Mouse (Mus musculus): ENCODE measurements around the gene Gm9844. TPM values are rescaled to one million over a fixed set of nuclear protein-coding genes. Genes with fewer than 3 reads are reported as not detected.

The Gm9844 gene
- polyA plus RNA-seq, 1 experiment from 2014 or later, result 15.1 TPM

DNA sequence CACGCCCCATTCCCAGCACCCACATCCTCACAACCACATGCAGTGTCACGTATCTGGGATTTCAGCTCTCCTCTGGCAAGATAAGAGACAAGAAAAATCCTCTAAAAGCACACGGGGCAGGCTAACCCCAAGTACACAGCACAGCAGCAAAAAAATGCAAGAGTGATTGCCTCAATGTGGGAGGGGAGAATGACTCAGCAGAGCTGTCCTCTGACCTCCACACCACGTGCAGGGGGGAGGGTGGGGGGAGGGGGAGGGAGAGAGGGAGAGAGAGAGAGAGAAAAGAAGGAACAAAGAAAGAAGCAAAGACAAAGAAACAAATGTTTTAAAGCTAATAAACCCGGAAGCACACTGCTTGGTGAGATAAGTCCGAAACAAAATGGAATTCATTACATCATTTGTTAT, 11.1 kb upstream of the Gm9844 start:
- Histone ChIP-seq H3K36me3 (no peaks in the 10 kb centered on the region), H3K4me1 (peaks cover 28% of the 10 kb centered on the region), H3K4me3 (no peak overlapping the region), H3K9me3 (replicated peaks) (no peaks in the 10 kb centered on the region), H3K27me3 (ENCODE audit: low read depth, poor library complexity, severe bottlenecking) (no peaks in the 10 kb centered on the region), H3K27ac (peak overlapping the region; percentile 42)
- peak; percentile 45 for DNase-seq (ENCODE audit: low spot score)
- WGBS, result 47% methylated on average over 6 of the region's 6 CpGs

DNA sequence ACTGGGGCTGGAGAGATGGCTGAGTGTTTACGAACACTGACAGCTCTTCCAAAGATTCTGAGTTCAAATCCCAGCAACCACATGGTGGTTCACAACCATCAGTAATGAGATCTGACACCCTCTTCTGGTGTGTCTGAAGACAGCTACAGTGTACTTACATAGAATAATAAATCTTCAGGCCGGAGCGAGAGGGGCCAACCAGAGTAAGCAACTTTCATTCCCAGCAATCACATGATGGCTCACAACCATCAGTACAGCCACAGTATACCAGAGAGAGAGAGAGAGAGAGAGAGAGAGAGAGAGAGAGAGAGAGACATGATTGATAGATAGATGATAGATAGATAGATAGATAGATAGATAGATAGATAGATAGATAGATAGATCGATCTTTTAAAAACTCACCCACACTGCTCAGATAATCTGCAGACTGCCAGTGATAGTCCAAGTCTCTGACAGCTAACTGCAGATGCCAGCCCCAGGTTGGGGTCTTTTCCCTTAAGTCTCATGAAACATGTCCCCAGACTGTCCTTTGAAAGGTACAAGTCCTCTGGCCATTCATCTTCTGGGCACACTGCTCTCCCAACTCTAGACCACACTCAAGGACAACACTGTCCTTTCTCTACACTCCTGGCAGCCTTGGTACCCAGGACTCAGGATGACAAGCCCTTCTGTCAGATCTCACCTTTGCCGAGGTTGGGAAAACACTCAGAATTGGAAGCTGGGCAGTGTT, 10.3 kb upstream of the Gm9844 start:
- H3K27me3 ChIP-seq (ENCODE audit: low read depth, poor library complexity, severe bottlenecking), result no peaks in the 10 kb centered on the region
- H3K27ac ChIP-seq, result peak overlapping the region; percentile 4; the same call in 1 of the 2 replicates
- H3K4me3 ChIP-seq, result no peak overlapping the region
- DNase-seq (ENCODE audit: low spot score), result no peak
- 83% methylated on average over 5 of the region's 5 CpGs for WGBS
- H3K4me1 ChIP-seq, result peaks cover 25% of the 10 kb centered on the region
- no peaks in the 10 kb centered on the region for H3K9me3 ChIP-seq (replicated peaks)
- H3K36me3 ChIP-seq, result no peaks in the 10 kb centered on the region

DNA sequence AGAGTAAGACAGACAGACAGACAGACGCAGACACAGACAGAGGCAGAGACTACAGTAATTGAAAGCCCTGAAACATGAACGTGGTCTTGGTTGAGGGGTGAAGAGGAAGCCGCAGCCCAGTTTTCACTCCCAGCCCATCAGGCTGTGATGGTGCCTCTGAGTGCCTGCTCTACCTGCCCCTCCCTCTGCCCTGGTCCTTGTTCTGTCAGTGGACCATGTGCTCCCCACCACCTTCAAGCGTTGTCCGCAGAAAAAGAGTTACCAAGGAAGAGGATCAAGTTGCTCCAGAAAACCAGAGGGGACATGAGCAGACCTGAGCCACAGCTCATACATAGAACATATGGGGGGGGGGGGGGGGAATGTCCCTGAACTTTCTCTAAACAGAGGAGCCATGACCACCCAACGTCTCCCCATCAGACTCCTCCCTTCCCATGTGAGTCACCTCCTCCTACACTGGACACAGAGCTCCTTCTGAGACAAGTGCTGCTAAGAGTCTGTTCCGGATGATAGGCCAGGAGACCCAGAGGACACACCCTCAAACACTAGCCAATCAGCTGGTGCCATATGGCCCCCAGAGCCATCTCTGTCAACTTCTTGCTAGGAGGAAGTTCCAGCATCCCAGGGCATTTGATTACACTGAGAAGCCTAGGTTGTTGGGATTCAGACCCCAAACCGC, 9.3 kb upstream of the Gm9844 start:
- no peak overlapping the region for H3K4me3 ChIP-seq
- H3K27me3 ChIP-seq (ENCODE audit: low read depth, poor library complexity, severe bottlenecking), result no peaks in the 10 kb centered on the region
- no peaks in the 10 kb centered on the region for H3K9me3 ChIP-seq (replicated peaks)
- H3K4me1 ChIP-seq, result peaks cover 28% of the 10 kb centered on the region
- peak overlapping the region; percentile 73 for H3K27ac ChIP-seq
- DNase-seq (ENCODE audit: low spot score), result no peak
- WGBS, result 80% methylated on average over 8 of the region's 8 CpGs
- no peaks in the 10 kb centered on the region for H3K36me3 ChIP-seq

DNA sequence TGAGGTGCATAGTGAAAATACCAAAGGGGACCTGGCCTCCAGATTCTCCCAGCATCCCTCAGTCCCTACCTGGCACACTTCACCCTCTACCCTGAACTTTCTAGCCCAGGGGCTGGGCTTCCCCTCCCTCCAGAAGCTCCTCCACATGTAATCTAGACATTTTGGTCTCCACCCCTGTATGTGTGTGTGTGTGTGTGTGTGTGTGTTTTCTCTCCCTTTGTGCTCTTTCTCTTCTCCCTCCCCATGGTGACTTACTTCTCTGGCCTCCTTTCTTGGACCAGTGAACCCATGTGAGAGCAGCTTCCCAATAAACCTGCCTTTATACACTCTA, 8.8 kb upstream of the Gm9844 start:
- Histone ChIP-seq H3K27me3 (ENCODE audit: low read depth, poor library complexity, severe bottlenecking) (no peaks in the 10 kb centered on the region), H3K4me3 (0 out of 2 replicates have a peak overlapping the region, but pooled peaks have one; percentile 22), H3K9me3 (replicated peaks) (no peaks in the 10 kb centered on the region), H3K27ac (peak overlapping the region; percentile 73), H3K36me3 (no peaks in the 10 kb centered on the region), H3K4me1 (peaks cover 28% of the 10 kb centered on the region)
- DNase-seq (ENCODE audit: low spot score), result no peak

DNA sequence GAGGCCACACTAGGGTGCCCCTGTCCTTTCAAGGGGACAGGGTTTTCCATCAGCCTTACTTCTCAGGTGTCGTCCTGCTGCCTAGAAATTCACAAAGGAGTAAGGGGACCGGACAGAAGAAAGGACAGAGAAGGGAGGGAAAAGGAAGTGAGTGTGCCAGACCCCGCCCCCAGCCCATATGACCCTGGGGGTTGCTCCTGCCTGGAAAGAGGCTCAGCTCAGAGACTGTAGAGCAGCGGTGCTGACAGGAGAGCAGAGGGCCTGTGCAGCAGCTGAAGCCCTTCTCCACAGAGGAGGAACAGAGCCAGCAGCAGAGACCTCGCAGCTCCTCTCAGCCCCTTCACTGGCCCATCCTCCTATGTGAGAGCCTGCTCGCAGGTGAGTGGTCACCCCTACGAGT, 8.3 kb upstream of the Gm9844 start:
- DNase-seq (ENCODE audit: low spot score), result no peak
- H3K27me3 ChIP-seq (ENCODE audit: low read depth, poor library complexity, severe bottlenecking), result no peaks in the 10 kb centered on the region
- H3K36me3 ChIP-seq, result no peaks in the 10 kb centered on the region
- WGBS, result 41% methylated on average over 7 of the region's 7 CpGs
- H3K27ac ChIP-seq, result peak overlapping the region; percentile 73
- H3K4me1 ChIP-seq, result peaks cover 28% of the 10 kb centered on the region
- H3K4me3 ChIP-seq, result peak overlapping the region; percentile 22; the same call in 1 of the 2 replicates
- no peaks in the 10 kb centered on the region for H3K9me3 ChIP-seq (replicated peaks)

DNA sequence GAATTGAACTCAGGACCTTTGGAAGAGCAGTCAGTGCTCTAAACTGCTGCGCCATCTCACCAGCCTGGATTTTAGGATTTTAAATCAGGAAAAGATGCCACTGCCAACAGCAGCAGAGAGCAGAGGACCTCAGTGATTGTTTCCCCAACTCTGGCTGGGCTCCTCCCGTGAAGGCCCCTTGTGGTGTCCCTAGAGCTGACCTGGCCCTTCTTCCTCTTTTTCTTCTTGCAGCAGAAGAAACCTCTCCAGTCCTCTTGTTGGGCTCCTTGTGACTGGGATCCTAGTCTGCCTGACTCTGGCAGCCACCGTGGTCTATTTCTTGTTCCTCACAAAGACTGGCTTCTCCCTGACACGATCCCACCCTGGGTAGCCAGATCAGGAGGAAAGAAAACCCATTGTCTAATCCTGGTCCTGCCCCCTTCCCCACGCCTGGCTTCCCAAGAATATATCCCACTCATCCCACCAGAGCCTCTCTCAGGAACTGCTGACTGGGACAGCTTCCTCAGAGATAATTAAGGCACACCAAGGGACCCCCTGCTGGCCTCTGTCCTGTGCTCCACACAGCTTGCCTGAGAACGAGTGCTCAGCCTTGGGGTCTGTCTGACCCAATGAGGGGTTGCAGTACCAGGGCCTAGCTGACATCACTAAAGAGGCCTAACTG, 5.4 kb upstream of the Gm9844 start:
- no peak for DNase-seq (ENCODE audit: low spot score)
- Histone ChIP-seq H3K36me3 (no peaks in the 10 kb centered on the region), H3K4me3 (no peak overlapping the region), H3K27ac (no peak overlapping the region), H3K4me1 (peaks cover 19% of the 10 kb centered on the region), H3K27me3 (ENCODE audit: low read depth, poor library complexity, severe bottlenecking) (no peaks in the 10 kb centered on the region), H3K9me3 (replicated peaks) (no peaks in the 10 kb centered on the region)
- WGBS, result 57% methylated on average over 6 of the region's 6 CpGs

DNA sequence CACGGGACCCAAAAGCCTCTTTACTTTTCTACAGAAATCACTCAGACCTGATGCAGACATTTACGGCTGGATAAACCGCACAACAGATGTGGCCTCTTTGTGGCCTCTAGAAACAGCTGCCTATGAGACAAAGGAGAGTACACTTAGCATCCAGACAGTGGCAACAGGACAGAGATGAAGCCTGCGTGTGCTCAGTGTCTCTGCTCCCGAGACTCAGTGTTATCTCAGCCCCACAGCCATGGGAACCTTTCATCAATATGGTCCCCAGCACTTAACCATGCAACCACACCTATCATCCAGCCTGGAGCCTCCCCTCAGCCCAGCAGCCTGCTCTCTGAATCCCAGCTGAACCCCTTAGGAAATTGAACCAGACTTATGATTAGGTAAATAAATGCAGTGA, 2.8 kb upstream of the Gm9844 start:
- no peak overlapping the region for H3K4me3 ChIP-seq
- no peak for DNase-seq (ENCODE audit: low spot score)
- 79% methylated on average over 5 of the region's 5 CpGs for WGBS
- H3K4me1 ChIP-seq, result peaks cover 4% of the 10 kb centered on the region; the same call in 1 of the 2 replicates
- peaks cover under 1% of the 10 kb centered on the region; the same call in 1 of the 2 replicates for H3K27me3 ChIP-seq (ENCODE audit: low read depth, poor library complexity, severe bottlenecking)
- no peak overlapping the region for H3K27ac ChIP-seq
- H3K9me3 ChIP-seq (replicated peaks), result no peaks in the 10 kb centered on the region
- H3K36me3 ChIP-seq, result no peaks in the 10 kb centered on the region

DNA sequence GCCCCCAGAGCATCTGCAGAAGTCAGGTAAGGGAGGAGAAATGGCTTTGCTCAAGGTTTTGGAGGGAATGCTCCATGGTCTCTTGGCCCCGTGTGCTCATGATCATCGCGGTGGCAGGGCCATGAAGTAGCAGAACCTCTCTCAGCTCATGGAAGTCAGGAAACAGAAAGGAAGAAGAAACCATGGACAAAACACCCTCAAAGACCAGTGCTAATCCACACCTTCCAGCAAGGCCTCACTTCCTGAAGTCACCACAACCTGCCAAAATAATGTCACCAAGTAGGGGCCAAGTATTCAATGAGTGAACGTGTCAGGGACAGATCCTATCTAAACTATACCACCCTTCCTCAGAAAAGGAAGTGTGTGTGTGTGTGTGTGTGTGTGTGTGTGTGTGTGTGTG, 840 bp downstream of the Gm9844 start:
- Histone ChIP-seq H3K27ac (no peak overlapping the region), H3K4me1 (no peaks in the 10 kb centered on the region), H3K9me3 (replicated peaks) (no peaks in the 10 kb centered on the region), H3K27me3 (ENCODE audit: low read depth, poor library complexity, severe bottlenecking) (peaks cover 7% of the 10 kb centered on the region; the same call in 1 of the 2 replicates), H3K4me3 (no peak overlapping the region), H3K36me3 (no peaks in the 10 kb centered on the region)
- DNase-seq (ENCODE audit: low spot score), result no peak
- 88% methylated on average over 4 of the region's 4 CpGs for WGBS

DNA sequence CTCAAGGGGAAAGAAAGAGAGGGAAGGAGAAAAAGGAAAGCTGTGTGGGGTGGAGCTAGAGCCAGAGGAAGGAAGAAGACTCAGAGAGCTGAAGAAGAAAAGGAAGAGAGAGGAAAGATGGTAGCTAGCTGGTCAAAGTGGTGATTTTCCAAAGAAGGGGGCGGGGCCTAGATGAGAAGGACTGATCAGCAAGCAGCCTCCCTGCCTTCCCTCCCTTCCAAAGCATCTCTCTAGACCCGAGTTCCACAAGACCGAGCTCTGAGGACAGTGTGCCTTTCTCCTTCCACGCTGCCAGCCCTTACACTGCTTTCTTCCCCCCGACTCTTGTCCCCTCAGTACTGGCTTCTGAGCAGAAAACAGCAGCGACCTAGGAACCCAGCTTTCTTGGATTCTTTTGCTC, 2.1 kb downstream of the Gm9844 start:
- no peak overlapping the region for H3K4me3 ChIP-seq

DNA sequence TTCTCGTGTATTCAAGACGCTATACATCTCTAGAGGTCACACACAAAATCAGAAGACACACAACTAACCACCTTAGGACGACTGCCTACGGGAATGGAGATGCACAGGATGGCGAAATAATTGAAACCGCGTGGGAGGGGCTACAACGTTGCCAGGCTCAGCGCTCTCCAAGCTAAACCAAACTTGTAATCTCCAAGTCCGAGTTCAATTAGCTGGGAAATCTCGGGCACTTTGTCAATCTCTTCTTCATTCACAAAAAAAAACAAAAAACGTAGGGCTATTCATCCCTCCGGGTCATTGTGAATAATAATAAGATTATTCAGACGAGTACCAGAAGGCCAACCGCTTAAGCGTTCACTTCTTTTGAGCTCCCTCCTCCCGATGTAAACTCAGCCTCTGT, 7.1 kb downstream of the Gm9844 start:
- DNase-seq (ENCODE audit: low spot score), result no peak
- H3K9me3 ChIP-seq (replicated peaks), result 0 out of 2 replicates have a peak, but pooled peaks cover 3% of the 10 kb centered on the region
- peaks cover 44% of the 10 kb centered on the region for H3K27me3 ChIP-seq (ENCODE audit: low read depth, poor library complexity, severe bottlenecking)
- H3K4me1 ChIP-seq, result peaks cover 2% of the 10 kb centered on the region; the same call in 1 of the 2 replicates
- H3K36me3 ChIP-seq, result no peaks in the 10 kb centered on the region
- WGBS, result 74% methylated on average over 17 of the region's 17 CpGs
- H3K4me3 ChIP-seq, result no peak overlapping the region
- no peak overlapping the region for H3K27ac ChIP-seq

More for the DNA sequence above, 2.1 kb downstream of the Gm9844 start:
- DNase-seq (ENCODE audit: low spot score), result no peak
- Histone ChIP-seq H3K9me3 (replicated peaks) (no peaks in the 10 kb centered on the region), H3K27me3 (ENCODE audit: low read depth, poor library complexity, severe bottlenecking) (peaks cover 20% of the 10 kb centered on the region), H3K27ac (no peak overlapping the region), H3K4me1 (no peaks in the 10 kb centered on the region), H3K36me3 (no peaks in the 10 kb centered on the region)
- WGBS, result 30% methylated on average over 6 of the region's 6 CpGs

DNA sequence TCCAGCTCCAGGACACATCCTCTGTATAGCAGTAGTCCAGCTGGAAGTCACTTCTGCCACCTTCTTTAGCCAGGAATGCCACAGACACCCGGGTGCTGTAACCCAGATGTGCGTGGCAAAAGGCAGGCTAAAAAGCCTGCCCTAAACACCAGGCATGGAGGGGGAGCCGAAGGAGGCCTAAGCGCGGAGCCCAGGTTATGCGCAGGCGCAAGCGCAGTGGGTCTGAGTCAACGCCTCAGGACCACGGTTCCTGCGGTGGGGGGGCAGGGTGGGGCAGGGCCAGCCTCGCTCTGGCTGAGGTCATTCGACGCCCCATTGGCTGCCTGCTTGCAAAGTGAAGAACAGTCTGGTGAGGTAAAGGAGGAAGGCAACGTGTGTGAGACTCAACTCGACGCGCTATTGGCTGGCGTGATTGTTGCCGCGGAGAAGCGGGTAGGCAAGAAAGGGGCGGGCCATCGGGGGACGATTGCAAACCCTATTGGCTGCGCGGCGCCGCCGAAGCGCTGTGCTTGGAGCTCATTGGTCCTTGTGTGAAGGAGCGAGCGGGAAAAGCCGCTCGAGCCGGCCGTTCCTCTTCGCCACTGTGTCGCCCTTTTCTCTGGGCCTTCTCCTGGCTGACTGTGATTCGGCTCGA, 7.6 kb downstream of the Gm9844 start, which contains the start of the genes Lypd4 and Dmrtc2:
TSS of gene Lypd4 (minus strand) at position 410 of the 634 bp plus-strand sequence.
TSS of gene Dmrtc2 (plus strand) at position 526 of the 634 bp plus-strand sequence.
- WGBS, result 48% methylated on average over 41 of the region's 41 CpGs
- no peak within 1 kb of the TSS for H3K27ac ChIP-seq
- H3K9me3 ChIP-seq (replicated peaks), result 0 out of 2 replicates have a peak, but pooled peaks cover 3% of the 10 kb centered on the region
- 0 out of 2 replicates have a peak within 1 kb of the TSS, but pooled peaks have one; percentile 10 for H3K4me3 ChIP-seq
- peaks cover 39% of the 10 kb centered on the region for H3K27me3 ChIP-seq (ENCODE audit: low read depth, poor library complexity, severe bottlenecking)
- no peak for DNase-seq (ENCODE audit: low spot score)
- no peaks in the 10 kb centered on the region for H3K36me3 ChIP-seq
- peaks cover 2% of the 10 kb centered on the region; the same call in 1 of the 2 replicates for H3K4me1 ChIP-seq

DNA sequence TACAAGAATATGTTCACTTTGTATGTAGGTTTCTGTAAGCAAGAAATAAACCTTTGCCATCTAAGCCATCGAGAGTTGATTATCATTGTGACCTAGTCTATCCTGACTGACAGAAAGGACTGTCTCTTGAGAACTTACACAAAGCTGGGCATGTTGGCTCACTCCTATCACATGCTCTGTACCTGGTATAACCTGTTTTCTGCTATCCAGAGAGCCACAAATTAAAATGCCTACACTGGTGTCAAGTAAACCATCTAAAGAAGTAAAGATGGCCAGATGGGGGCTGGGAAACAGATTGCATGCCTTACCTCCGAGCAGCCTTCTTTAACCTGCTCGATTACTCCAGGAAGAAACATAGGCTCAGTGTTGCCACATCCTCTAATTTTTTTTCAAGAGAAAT, 15.6 kb downstream of the Gm9844 start:
- no peaks in the 10 kb centered on the region for H3K36me3 ChIP-seq
- no peak overlapping the region for H3K4me3 ChIP-seq
- WGBS, result 75% methylated on average over 3 of the region's 3 CpGs
- H3K9me3 ChIP-seq (replicated peaks), result no peaks in the 10 kb centered on the region
- no peak overlapping the region for H3K27ac ChIP-seq
- peaks cover 12% of the 10 kb centered on the region for H3K4me1 ChIP-seq
- DNase-seq (ENCODE audit: low spot score), result no peak
- peaks cover 3% of the 10 kb centered on the region; the same call in 1 of the 2 replicates for H3K27me3 ChIP-seq (ENCODE audit: low read depth, poor library complexity, severe bottlenecking)

Measured in limb, embryonic 10.5 days (tissue).